Mouse (Mus musculus): ENCODE measurements around the gene Ttc23. TPM values are rescaled to one million over a fixed set of nuclear protein-coding genes. Genes with fewer than 3 reads are reported as not detected.

Gene Ttc23
- total RNA-seq, 1 experiment from 2014 or later: 12.5 TPM

DNA sequence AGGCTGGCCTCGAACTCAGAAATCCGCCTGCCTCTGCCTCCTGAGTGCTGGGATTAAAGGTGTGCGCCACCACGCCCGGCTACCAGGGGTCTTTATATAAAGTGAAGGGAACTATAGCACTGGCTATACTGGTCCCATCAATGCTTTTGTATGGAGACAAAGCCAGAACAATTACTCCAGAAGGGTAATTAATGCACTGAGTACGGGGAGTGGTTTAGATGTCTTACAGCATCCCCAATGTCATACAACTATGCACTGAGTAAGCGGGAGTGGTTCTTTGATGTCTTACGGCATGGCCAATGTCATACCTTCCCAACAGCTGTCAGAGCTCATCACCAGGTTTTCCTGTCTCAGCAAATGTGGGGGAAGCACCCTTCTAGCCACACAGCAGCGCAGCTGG, 4.3 kb upstream of the Ttc23 start:
- ATAC-seq (replicated peaks; ENCODE audit: insufficient number of reproducible peaks, low FRiP score, low TSS enrichment, poor library complexity, severe bottlenecking): no peak

DNA sequence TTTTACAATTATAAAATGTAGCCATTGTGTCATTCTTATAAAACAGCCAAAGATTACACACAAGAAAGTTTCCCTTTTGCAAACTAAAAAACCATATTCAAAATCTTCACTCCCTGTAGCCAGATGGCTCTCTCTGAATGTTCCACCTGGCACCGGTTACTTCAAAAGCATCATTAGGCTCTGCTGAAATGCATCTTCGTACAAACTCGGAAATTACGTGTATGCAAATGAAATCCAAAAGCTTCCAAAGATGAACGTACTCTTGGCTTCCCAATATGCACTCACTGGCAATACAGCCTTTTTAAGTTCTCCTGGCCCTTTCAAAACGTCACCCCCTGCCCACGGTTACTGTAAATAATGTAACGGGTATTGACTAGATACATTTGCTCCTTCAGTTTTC, 2.9 kb upstream of the Ttc23 start:
- ATAC-seq (replicated peaks; ENCODE audit: insufficient number of reproducible peaks, low FRiP score, low TSS enrichment, poor library complexity, severe bottlenecking): no peak

GRCm38 (mm10) chr7:67644833-67645680, 2.2 kb upstream of the Ttc23 start, which contains the start of gene Lrrc28:
Gene Lrrc28 (minus strand): TSS chr7:67645268.
- peak; percentile 99 for ATAC-seq (replicated peaks; ENCODE audit: insufficient number of reproducible peaks, low FRiP score, low TSS enrichment, poor library complexity, severe bottlenecking)

DNA sequence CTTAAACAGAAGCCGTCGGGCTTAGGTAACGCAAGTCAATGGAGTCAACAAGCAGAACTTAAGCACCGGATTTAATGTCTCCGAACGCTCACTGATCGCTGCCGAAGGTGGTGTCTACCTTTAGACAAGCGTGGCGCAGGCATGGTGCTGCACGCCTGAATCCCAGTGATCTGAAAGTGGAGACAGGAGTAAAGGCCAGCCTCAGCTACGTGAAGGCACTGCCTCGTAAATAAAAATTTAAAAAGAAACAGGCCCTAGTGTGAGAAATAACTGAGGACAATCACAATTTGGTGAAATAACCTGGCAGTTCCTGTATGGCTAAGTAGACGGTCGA, 1.6 kb upstream of the Ttc23 start:
- no peak for ATAC-seq (replicated peaks; ENCODE audit: insufficient number of reproducible peaks, low FRiP score, low TSS enrichment, poor library complexity, severe bottlenecking)

- ATAC-seq (replicated peaks; ENCODE audit: insufficient number of reproducible peaks, low FRiP score, low TSS enrichment, poor library complexity, severe bottlenecking): no peak
Observed at GRCm38 (mm10) chr7:67646131-67646530, 1.1 kb upstream of the Ttc23 start.

DNA sequence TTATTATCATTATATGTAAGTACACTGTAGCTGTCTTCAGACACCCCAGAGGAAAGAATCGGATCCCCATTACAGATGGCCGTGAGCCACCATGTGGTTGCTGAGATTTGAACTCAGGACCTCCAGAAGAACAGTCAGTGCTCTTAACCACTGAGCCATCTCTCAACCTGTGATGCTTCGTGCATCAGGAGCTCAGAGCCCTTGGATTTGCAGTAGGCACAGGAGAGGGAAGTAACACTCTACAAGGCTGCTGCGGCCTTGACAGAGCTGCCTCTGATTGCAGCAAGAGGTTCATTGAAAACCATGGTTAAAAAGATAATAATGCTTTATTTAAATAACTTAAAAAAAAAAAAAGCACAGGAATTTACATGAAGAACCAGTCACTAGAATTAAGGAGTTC, 1.2 kb downstream of the Ttc23 start:
- ATAC-seq (replicated peaks; ENCODE audit: insufficient number of reproducible peaks, low FRiP score, low TSS enrichment, poor library complexity, severe bottlenecking): no peak

DNA sequence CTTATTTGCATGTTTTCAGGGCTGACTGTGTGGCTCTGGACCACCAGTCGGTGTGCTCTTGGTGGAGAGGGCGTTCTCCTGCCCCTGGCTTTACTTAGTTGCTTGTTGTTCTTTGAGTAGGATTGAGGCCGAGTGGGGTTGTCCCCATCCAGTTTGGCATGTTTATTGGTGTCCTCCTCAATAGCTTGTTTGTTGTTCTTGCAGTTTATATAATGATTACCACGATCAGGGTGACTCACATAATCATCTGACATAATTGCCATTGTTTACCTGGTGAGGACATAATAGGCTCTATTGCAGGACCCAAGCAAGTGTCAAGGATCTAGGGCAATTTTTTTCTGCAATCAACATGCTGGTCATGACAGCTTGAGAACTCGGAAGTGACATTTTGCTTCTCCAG, 5.0 kb downstream of the Ttc23 start:
- no peak for ATAC-seq (replicated peaks; ENCODE audit: insufficient number of reproducible peaks, low FRiP score, low TSS enrichment, poor library complexity, severe bottlenecking)

DNA sequence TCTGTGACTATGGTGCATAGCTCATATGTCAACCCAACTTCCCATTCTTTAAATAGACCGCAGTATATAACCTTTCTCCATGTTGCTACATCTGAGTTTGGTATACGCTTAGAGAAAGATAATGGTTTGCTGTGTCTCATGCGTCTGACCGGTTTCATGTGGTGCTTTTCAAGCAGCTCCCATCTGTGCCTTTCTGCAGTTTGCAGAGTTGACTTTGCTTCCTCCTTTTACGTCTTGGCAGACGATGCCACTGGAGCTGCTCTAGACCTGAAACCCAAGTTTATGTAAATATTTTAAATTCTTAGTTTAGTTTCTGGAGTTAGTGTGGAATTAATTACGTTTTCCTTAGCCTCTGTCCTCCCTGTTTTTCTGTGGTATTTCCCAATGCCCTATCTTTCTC, 7.5 kb downstream of the Ttc23 start:
- no peak for ATAC-seq (replicated peaks; ENCODE audit: insufficient number of reproducible peaks, low FRiP score, low TSS enrichment, poor library complexity, severe bottlenecking)

GRCm38 (mm10) chr7:67655186-67655585, 8.0 kb downstream of the Ttc23 start:
- no peak for ATAC-seq (replicated peaks; ENCODE audit: insufficient number of reproducible peaks, low FRiP score, low TSS enrichment, poor library complexity, severe bottlenecking)

- no peak for ATAC-seq (replicated peaks; ENCODE audit: insufficient number of reproducible peaks, low FRiP score, low TSS enrichment, poor library complexity, severe bottlenecking)
Observed at GRCm38 (mm10) chr7:67658110-67658509, 10.9 kb downstream of the Ttc23 start.

DNA sequence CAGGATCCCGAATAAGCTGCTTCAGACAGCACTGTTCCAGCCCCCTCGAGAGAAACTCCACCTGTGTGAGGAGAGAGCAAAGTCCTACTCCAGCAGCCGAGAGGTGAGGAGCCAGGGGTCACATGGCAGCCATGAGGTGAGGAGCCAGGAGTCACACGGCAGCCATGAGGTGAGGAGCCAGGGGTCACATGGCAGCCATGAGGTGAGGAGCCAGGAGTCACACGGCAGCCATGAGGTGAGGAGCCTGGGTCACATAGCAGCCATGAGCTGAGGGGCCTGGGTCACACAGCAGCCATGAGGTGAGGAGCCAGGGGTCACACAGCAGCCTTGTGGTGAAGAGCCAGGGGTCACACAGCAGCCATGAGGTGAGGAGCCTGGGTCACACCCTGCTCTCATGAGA, 15.2 kb downstream of the Ttc23 start:
- ATAC-seq (replicated peaks; ENCODE audit: insufficient number of reproducible peaks, low FRiP score, low TSS enrichment, poor library complexity, severe bottlenecking): no peak

- no peak for ATAC-seq (replicated peaks; ENCODE audit: insufficient number of reproducible peaks, low FRiP score, low TSS enrichment, poor library complexity, severe bottlenecking)
Observed at GRCm38 (mm10) chr7:67663981-67664694, 16.9 kb downstream of the Ttc23 start.

DNA sequence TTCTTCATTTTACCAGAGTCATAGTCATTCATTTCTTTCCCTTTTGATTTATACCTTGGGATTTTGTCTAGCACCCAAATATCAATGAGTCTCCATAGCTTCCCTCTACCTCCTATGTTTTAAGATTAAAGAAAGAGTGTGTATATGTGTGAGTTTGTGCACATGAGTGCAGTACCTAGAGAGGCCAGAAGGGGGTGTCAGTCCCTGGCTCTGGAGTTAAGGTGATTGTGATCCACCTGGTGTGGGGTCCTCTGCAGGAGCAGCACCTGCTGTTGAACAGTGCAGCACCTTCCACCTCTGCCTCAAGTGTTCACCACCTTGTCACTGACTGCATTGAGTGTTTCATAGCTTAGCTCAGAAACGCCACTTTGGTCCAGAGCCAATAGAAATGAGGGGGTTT, 23.8 kb downstream of the Ttc23 start:
- no peak for ATAC-seq (replicated peaks; ENCODE audit: insufficient number of reproducible peaks, low FRiP score, low TSS enrichment, poor library complexity, severe bottlenecking)

- peak; percentile 76 for ATAC-seq (replicated peaks; ENCODE audit: insufficient number of reproducible peaks, low FRiP score, low TSS enrichment, poor library complexity, severe bottlenecking)
Observed at GRCm38 (mm10) chr7:67672650-67673049, 25.4 kb downstream of the Ttc23 start.

GRCm38 (mm10) chr7:67673656-67674055, 26.4 kb downstream of the Ttc23 start:
- no peak for ATAC-seq (replicated peaks; ENCODE audit: insufficient number of reproducible peaks, low FRiP score, low TSS enrichment, poor library complexity, severe bottlenecking)

DNA sequence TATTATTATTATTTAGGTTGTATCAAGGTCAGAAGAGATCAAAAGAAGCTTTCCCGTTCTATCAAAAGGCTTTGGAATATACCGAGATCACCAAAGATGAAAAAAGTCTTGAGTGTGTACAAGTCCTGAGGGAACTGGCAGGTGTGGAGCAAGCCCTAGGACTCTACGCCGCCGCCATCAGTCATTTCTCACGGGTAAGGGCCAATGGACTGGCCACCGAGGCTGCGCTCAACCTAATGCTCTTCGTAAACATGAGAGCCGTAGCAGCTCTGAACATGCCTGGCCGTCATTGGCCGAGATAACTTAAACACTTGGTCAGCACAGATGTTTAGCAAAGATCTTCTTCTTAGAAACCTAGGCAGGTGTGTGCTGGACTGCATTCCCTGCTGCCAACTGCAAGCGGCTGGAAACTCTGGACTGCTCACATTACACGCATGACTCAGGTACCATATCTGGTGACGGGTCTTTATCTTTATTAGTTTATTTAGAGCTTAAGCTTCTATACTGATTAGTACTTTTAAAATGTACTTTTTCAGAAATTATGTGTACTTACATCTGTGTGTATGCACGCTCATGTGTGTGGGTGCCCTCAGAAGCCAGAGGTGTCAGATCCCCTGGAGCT, 31.8 kb downstream of the Ttc23 start:
- ATAC-seq (replicated peaks; ENCODE audit: insufficient number of reproducible peaks, low FRiP score, low TSS enrichment, poor library complexity, severe bottlenecking): no peak

DNA sequence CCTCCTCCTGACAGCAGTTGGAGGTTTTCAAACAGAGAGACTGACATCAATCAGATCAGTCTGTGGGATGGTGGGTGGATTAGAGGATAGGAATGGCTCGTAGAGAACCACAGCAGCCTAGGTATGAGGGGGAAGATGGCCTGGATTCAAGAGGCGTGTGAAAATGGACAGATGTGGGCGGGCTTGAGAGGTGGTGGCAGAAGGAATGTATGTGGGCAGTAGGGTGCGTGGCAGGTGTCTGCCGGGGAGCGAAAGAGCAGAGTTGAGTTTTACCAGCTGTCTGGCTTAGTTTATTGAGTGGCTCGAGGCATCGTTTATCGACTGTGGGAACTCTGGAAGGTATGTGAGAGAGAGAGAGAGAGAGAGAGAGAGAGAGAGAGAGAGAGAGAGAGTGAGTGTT, 33.9 kb downstream of the Ttc23 start:
- no peak for ATAC-seq (replicated peaks; ENCODE audit: insufficient number of reproducible peaks, low FRiP score, low TSS enrichment, poor library complexity, severe bottlenecking)

GRCm38 (mm10) chr7:67683006-67683405, 35.8 kb downstream of the Ttc23 start:
- no peak for ATAC-seq (replicated peaks; ENCODE audit: insufficient number of reproducible peaks, low FRiP score, low TSS enrichment, poor library complexity, severe bottlenecking)

DNA sequence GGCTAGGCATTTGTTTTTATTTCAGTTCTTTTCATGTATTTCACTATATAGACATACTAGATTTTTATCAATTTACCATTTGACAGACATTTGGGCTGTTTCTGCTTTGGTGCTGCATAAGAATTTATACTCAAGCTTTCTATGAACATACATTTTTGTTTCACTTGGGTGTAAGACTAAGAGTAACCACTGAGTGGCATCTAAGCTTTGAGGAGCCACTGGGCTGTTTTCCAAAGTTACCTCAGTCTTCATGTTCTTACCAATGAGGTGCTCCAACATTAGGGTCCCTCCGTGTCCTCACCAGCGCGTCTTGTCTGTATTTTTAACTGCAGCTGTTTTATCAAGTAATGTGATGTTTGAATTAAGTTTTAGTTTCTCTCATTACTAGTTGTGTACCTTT, 39.3 kb downstream of the Ttc23 start:
- ATAC-seq (replicated peaks; ENCODE audit: insufficient number of reproducible peaks, low FRiP score, low TSS enrichment, poor library complexity, severe bottlenecking): no peak

DNA sequence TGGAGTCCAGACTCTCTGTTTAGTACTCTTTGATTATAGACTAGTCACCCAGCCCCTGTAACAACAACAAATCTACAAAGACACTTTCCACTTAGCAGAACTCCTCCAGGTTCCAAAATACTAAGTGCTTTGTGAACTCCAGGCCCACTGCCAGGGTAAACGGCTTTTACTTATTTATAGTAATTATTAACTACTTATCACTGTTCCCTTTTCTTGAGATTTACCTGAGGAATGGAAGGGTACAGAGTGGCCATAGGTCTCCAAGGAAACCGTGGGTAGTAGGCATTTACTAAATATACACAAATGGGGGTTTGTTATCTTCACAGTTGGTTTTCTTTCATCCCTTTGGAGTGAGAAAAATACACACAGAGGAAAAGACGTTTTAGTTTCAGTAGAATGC, 41.1 kb downstream of the Ttc23 start:
- ATAC-seq (replicated peaks; ENCODE audit: insufficient number of reproducible peaks, low FRiP score, low TSS enrichment, poor library complexity, severe bottlenecking): no peak
